Mouse (Mus musculus): ENCODE data around the gene Slc4a3. TPM values are rescaled to one million over a fixed set of nuclear protein-coding genes. Genes with fewer than 3 reads are reported as not detected.

Gene Slc4a3
- polyA plus RNA-seq, 1 experiment from 2014 or later = 7.2 TPM

GRCm38 (mm10) chr1:75586791-75587190 lies 40.7 kb downstream of the Slc4a3 start:
- Histone ChIP-seq H3K9ac (ENCODE audit: low read length) (no peak overlapping the region), H3K4me3 (ENCODE audit: low read depth, low read length) (no peak overlapping the region), H3K9me3 (ENCODE audit: control insufficient read depth, low read length) (no peaks in the 10 kb centered on the region), H3K4me2 (no peak overlapping the region), H3K27ac (ENCODE audit: low read depth, low read length) (no peak overlapping the region), H3K36me3 (ENCODE audit: control insufficient read depth, insufficient read depth, low read length) (no peaks in the 10 kb centered on the region), H3K27me3 (ENCODE audit: control insufficient read depth, insufficient read depth, low read length) (no peaks in the 10 kb centered on the region), H3K4me1 (ENCODE audit: control insufficient read depth, insufficient read depth, low read length) (peaks cover 3% of the 10 kb centered on the region; the same call in 1 of the 2 replicates)
- 95% methylated on average over 3 of the region's 3 CpGs for WGBS
- no peak for ATAC-seq (ENCODE audit: low FRiP score)
- DNase-seq (ENCODE audit: low spot score, missing footprints) = no peak

GRCm38 (mm10) chr1:75587738-75588719 lies 42.0 kb downstream of the Slc4a3 start:
- DNase-seq (ENCODE audit: low spot score, missing footprints) (no peak), ATAC-seq (ENCODE audit: low FRiP score) (no peak)
- Histone ChIP-seq H3K36me3 (ENCODE audit: control insufficient read depth, insufficient read depth, low read length) (no peaks in the 10 kb centered on the region), H3K9ac (ENCODE audit: low read length) (no peak overlapping the region), H3K4me1 (ENCODE audit: control insufficient read depth, insufficient read depth, low read length) (no peaks in the 10 kb centered on the region), H3K4me2 (no peak overlapping the region), H3K4me3 (ENCODE audit: low read depth, low read length) (no peak overlapping the region), H3K27ac (ENCODE audit: low read depth, low read length) (no peak overlapping the region), H3K9me3 (ENCODE audit: control insufficient read depth, low read length) (no peaks in the 10 kb centered on the region), H3K27me3 (ENCODE audit: control insufficient read depth, insufficient read depth, low read length) (no peaks in the 10 kb centered on the region)
- 83% methylated on average over 12 of the region's 12 CpGs for WGBS

DNA sequence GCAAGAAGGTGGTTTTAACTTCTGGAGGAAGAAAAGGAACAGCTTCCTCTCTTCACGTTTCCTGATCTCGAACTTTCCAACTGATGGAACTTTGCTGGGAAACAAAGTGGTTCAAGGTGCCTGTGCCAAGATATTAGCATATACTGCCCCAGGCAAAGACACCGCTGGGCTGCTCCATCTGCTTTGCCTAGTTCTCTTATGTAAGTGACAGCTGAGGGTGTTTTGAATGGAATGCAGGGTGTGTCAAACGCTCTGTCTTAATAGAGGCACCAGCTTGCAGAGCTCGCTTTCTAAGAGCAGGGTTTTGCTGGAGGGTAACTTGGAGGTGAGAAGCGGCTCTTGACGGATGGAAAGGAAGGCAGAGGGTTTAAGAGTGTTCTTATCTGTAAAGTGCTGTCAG lies 42.8 kb downstream of the Slc4a3 start:
- Histone ChIP-seq H3K4me3 (ENCODE audit: low read depth, low read length) (no peak overlapping the region), H3K9ac (ENCODE audit: low read length) (no peak overlapping the region), H3K36me3 (ENCODE audit: control insufficient read depth, insufficient read depth, low read length) (no peaks in the 10 kb centered on the region), H3K27me3 (ENCODE audit: control insufficient read depth, insufficient read depth, low read length) (no peaks in the 10 kb centered on the region), H3K4me1 (ENCODE audit: control insufficient read depth, insufficient read depth, low read length) (no peaks in the 10 kb centered on the region), H3K4me2 (no peak overlapping the region), H3K27ac (ENCODE audit: low read depth, low read length) (no peak overlapping the region), H3K9me3 (ENCODE audit: control insufficient read depth, low read length) (no peaks in the 10 kb centered on the region)
- DNase-seq (ENCODE audit: low spot score, missing footprints) (peak; percentile 69), ATAC-seq (ENCODE audit: low FRiP score) (no peak)
- WGBS = 53% methylated on average over 7 of the region's 7 CpGs

DNA sequence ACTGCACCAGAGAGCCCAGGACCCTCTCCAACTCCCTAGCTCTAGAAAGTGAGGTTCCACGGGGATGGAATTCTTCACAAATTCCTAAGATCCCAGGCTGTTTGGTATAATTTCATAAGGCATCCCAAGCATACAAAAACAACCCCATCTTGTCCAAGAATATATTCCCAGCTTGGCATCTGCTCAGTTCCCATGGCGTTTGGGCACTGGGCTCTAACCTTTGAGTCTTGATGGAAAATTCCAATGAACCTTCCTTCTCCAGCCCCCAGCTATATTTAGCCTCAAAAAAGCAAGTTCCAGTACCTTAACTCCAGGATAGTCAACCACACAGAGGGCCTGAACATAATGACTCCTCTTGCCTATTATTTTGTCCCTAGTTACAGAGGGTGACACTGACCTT lies 43.9 kb downstream of the Slc4a3 start:
- WGBS = 81% methylated on average over 2 of the region's 2 CpGs
- H3K4me1 ChIP-seq (ENCODE audit: control insufficient read depth, insufficient read depth, low read length) = no peaks in the 10 kb centered on the region
- no peak overlapping the region for H3K4me3 ChIP-seq (ENCODE audit: low read depth, low read length)
- ATAC-seq (ENCODE audit: low FRiP score) (no peak), DNase-seq (ENCODE audit: low spot score, missing footprints) (no peak)
- H3K4me2 ChIP-seq = no peak overlapping the region
- no peak overlapping the region for H3K27ac ChIP-seq (ENCODE audit: low read depth, low read length)
- H3K36me3 ChIP-seq (ENCODE audit: control insufficient read depth, insufficient read depth, low read length) = no peaks in the 10 kb centered on the region
- H3K9ac ChIP-seq (ENCODE audit: low read length) = no peak overlapping the region
- no peaks in the 10 kb centered on the region for H3K9me3 ChIP-seq (ENCODE audit: control insufficient read depth, low read length)
- H3K27me3 ChIP-seq (ENCODE audit: control insufficient read depth, insufficient read depth, low read length) = no peaks in the 10 kb centered on the region

DNA sequence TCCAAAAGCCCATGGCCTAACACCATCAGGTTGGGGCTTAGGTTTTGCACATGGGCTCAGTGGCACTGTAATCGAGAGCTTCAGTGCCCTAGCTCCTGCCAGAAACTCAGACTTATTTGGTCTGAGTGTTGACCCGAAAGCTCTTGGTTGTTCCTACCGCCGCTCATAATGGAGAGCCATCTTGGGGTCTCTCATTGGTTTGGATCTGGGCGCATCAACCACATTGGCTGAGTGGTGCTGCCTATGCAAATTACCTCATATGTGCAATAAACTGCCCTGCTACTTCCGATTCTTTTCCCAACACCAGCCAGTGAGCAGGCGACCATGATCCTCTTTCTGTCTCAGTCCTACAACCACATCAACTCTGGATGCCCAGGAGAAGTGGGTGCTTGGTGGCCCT lies 47.9 kb downstream of the Slc4a3 start:
- Histone ChIP-seq H3K27ac (ENCODE audit: low read depth, low read length) (no peak overlapping the region), H3K9ac (ENCODE audit: low read length) (no peak overlapping the region), H3K9me3 (ENCODE audit: control insufficient read depth, low read length) (no peaks in the 10 kb centered on the region), H3K27me3 (ENCODE audit: control insufficient read depth, insufficient read depth, low read length) (no peaks in the 10 kb centered on the region), H3K36me3 (ENCODE audit: control insufficient read depth, insufficient read depth, low read length) (no peaks in the 10 kb centered on the region), H3K4me1 (ENCODE audit: control insufficient read depth, insufficient read depth, low read length) (no peaks in the 10 kb centered on the region), H3K4me2 (no peak overlapping the region), H3K4me3 (ENCODE audit: low read depth, low read length) (no peak overlapping the region)
- ATAC-seq (ENCODE audit: low FRiP score) (no peak), DNase-seq (ENCODE audit: low spot score, missing footprints) (no peak)
- 92% methylated on average over 7 of the region's 7 CpGs for WGBS

DNA sequence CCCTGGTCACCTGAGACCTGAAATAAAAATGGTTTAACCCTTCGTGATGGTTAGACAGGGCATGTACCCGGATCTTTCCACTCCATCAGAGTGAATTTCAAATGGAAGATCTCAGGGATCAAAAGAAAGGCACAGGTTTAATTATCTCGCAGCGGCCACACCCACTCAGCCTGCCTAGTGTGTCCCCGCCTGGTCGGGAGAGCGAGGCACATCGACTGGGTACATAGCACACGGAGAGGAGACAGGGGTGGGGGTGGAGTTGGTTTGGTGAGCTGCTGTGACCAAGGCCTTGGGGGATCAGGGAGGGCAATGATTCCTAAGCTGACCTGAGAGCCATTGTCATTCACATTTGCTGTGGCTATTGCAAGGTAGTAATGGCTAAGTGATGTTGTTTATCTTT lies 48.8 kb downstream of the Slc4a3 start:
- H3K4me3 ChIP-seq (ENCODE audit: low read depth, low read length) = no peak overlapping the region
- no peak for ATAC-seq (ENCODE audit: low FRiP score)
- no peaks in the 10 kb centered on the region for H3K9me3 ChIP-seq (ENCODE audit: control insufficient read depth, low read length)
- WGBS = 47% methylated on average over 9 of the region's 9 CpGs
- no peak overlapping the region for H3K4me2 ChIP-seq
- H3K36me3 ChIP-seq (ENCODE audit: control insufficient read depth, insufficient read depth, low read length) = no peaks in the 10 kb centered on the region
- no peaks in the 10 kb centered on the region for H3K27me3 ChIP-seq (ENCODE audit: control insufficient read depth, insufficient read depth, low read length)
- no peak overlapping the region for H3K27ac ChIP-seq (ENCODE audit: low read depth, low read length)
- H3K9ac ChIP-seq (ENCODE audit: low read length) = no peak overlapping the region
- no peak for DNase-seq (ENCODE audit: low spot score, missing footprints)
- H3K4me1 ChIP-seq (ENCODE audit: control insufficient read depth, insufficient read depth, low read length) = no peaks in the 10 kb centered on the region

- H3K4me1 ChIP-seq (ENCODE audit: control insufficient read depth, insufficient read depth, low read length) = no peaks in the 10 kb centered on the region
- no peaks in the 10 kb centered on the region for H3K27me3 ChIP-seq (ENCODE audit: control insufficient read depth, insufficient read depth, low read length)
- ATAC-seq (ENCODE audit: low FRiP score) = no peak
- no peak overlapping the region for H3K9ac ChIP-seq (ENCODE audit: low read length)
- no peak for DNase-seq (ENCODE audit: low spot score, missing footprints)
- no peaks in the 10 kb centered on the region for H3K36me3 ChIP-seq (ENCODE audit: control insufficient read depth, insufficient read depth, low read length)
- no peaks in the 10 kb centered on the region for H3K9me3 ChIP-seq (ENCODE audit: control insufficient read depth, low read length)
- no peak overlapping the region for H3K4me2 ChIP-seq
- no peak overlapping the region for H3K4me3 ChIP-seq (ENCODE audit: low read depth, low read length)
- no peak overlapping the region for H3K27ac ChIP-seq (ENCODE audit: low read depth, low read length)
- WGBS = 89% methylated on average over 3 of the region's 3 CpGs
Observed at GRCm38 (mm10) chr1:75595930-75596329, 49.9 kb downstream of the Slc4a3 start.

DNA sequence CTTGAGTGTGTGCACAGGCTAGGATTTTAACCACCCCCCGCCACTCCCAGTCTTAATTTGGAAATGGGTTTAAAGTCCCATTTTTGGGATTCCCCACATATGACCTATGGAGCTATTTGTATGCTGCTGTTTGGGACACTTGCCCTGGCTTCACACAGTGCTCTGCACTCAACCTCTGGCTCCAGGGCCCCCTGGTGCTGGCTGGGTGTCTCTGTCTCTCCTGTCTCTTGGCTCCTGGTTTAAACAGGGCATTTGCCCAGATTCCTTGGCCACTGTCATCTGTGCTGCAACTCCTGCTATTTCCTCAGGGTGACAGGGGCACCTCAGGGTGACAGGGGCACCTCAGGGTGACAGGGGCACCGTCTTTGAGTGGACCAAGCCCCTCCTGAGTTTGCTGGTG lies 50.8 kb downstream of the Slc4a3 start:
- Histone ChIP-seq H3K9ac (ENCODE audit: low read length) (no peak overlapping the region), H3K27ac (ENCODE audit: low read depth, low read length) (no peak overlapping the region), H3K4me2 (no peak overlapping the region), H3K36me3 (ENCODE audit: control insufficient read depth, insufficient read depth, low read length) (no peaks in the 10 kb centered on the region), H3K27me3 (ENCODE audit: control insufficient read depth, insufficient read depth, low read length) (no peaks in the 10 kb centered on the region), H3K9me3 (ENCODE audit: control insufficient read depth, low read length) (no peaks in the 10 kb centered on the region), H3K4me1 (ENCODE audit: control insufficient read depth, insufficient read depth, low read length) (peaks cover 6% of the 10 kb centered on the region; the same call in 1 of the 2 replicates), H3K4me3 (ENCODE audit: low read depth, low read length) (no peak overlapping the region)
- ATAC-seq (ENCODE audit: low FRiP score) (no peak), DNase-seq (ENCODE audit: low spot score, missing footprints) (no peak)
- WGBS = 84% methylated on average over 2 of the region's 2 CpGs

DNA sequence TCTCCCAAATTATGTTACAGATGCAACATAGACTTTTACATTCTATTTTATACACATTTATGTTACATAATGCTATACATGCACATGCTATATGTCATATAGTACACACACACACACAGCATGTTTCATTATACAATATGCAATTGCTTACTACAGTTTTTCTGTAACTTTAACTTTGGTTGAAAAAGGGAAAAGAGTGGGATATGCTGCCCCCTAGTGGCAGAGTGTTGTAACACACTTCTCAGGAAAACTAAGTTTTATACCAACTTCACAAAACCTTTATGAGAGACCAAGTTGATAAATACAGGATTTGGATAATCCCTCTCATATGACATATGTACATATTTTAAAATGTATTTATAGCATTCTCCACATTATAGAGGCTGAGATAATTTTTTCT lies 51.6 kb downstream of the Slc4a3 start:
- DNase-seq (ENCODE audit: low spot score, missing footprints) (peak; percentile 95), ATAC-seq (ENCODE audit: low FRiP score) (no peak)
- Histone ChIP-seq H3K4me3 (ENCODE audit: low read depth, low read length) (no peak overlapping the region), H3K9me3 (ENCODE audit: control insufficient read depth, low read length) (no peaks in the 10 kb centered on the region), H3K4me2 (no peak overlapping the region), H3K27me3 (ENCODE audit: control insufficient read depth, insufficient read depth, low read length) (no peaks in the 10 kb centered on the region), H3K27ac (ENCODE audit: low read depth, low read length) (no peak overlapping the region), H3K36me3 (ENCODE audit: control insufficient read depth, insufficient read depth, low read length) (no peaks in the 10 kb centered on the region), H3K9ac (ENCODE audit: low read length) (no peak overlapping the region), H3K4me1 (ENCODE audit: control insufficient read depth, insufficient read depth, low read length) (peaks cover 6% of the 10 kb centered on the region; the same call in 1 of the 2 replicates)

Measured in midbrain, embryonic 11.5 days (tissue).